Mouse (Mus musculus) lung, postnatal 10 days (tissue): ENCODE measurements at regions not wholly inside any gene's neighbourhood (a gene's known extent, or its start where the extent isn't known, plus 50 kb on each side); places are given as distances from the start of the nearest gene placed in this dataset.

Experiments
- DNase-seq: peaks from one replicate; pipeline ENCODE4 v3.0.0; 2021

DNA sequence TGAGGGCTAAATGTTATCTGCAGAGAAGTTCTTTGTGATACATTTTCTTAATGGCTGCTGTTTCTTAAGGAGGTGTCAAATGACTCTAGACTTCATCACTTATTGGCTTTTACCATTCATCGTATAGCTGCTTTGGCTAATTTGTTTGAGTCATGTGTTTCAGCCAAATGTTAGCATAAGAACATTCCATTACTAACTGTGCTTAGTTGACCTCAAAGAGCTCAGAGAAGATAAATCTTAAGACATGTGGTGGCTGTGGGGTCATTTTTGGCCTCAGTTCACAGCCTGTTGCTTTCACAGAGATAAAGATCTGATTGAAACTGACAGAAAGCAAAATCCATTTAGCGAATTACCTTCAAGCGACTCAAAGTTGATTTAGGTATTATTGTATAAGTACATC, 743.6 kb downstream of the Hdgfl1 start:
- DNase-seq = no peak

DNA sequence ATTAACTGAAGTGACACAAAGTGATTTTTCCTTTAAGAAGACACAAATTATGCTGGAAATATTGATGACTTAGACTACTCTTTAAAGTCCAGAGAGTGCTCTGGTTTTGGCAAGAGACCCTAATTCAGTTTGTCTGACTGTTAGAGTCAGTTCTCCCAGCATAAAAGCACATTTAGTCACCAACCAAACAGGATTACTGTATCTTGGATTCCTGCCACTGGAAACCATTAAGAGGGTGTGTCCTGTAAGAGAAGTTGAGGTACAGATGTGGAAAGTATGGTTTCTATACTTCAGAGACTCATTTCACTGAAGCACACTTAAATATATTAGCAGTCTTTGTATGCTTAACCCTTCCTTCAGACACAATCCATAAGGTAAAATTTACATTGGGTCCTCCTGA, 745.3 kb downstream of the Hdgfl1 start:
- DNase-seq = no peak

DNA sequence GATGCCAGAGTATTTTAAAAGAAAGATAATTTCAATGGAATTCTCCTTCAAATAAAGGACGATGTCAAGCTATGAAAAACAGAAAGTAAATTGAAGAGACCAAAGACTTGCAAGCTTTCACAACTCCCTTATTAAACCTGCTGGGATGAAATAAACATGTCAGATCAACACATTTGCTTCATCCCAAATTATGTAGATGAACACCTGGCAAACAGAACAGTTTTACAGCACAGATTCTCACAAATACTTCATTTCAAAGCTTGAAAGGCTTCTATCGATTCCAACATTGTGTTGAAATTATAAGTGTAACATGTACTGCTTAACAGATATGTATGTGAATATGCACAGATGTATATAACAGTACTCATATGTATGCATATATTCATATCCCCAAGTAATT, 749.5 kb downstream of the Hdgfl1 start:
- no peak for DNase-seq

DNA sequence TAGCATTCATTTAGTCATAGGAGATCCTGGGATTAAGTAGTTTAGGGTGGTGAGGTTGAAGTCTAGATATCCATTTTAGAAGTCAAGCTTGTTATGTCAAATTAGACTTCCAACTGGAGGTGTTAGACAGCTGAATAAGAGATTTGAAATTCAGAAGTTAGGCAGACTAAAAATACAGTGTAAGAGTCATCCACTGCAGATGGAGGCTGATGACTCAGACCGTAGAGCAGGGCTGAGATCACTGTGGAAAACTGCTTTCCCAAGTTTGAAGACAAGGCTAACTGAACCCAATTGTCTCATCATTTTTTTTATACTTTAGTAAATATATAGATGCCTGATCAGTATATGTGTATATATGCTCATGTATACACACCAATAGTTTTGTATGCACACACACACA, 738.8 kb upstream of the Nrsn1 start:
- no peak for DNase-seq

DNA sequence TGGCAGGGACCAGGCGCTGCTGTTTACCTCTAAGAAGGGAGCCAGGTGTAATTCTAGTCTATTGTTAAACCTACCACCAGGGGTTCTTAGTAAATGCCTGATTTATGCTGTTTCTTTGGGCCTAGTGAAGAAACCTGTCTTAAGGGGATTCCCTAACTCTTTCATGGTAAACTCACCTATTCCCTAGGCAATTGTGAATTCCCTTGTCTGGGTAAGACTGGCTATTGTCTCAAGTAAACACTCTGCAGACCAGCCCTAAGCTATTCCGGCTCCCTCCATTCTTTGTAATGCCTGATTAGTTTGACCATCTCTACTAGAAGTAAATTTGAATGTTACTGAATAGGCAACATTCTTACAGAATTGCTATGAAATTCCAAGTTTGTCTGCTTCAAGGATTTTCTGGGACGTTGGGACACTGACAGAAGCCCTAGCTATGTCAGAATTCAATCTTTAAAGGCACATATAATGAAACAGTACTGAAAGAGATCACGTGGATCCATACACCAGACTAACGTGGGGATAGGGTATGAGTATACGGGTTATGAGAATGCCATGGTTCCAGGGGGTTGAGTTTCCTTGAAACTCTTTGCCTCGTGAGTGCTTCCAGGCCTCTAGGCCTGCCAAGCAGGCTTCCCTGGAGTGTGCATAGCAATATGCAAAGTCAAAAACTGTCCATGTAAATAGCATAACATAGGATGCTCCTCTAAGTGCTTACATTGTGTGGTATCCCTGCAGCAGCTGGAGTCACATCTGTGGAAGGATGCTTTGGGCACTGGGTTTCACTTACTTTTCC, 734.7 kb upstream of the Nrsn1 start:
- no peak for DNase-seq

DNA sequence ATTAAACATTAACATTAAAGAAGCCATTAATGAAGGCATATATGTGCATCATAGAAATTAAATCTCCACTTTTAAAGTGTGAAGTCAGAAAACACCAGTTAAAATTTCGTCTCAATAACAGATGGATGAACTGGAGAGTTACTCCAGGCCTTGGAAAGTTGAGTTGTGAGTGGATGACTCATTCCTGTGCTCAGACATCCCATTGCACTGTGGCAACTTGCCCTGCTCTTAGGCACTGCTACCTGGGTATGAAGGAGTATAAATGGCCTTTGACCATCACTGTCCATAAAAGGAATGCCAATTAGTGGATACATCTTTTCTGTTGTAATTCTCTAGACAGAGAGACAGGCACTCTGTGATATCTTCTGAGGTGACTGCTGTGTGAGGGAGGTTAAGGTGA, 723.2 kb upstream of the Nrsn1 start:
- DNase-seq = no peak

DNA sequence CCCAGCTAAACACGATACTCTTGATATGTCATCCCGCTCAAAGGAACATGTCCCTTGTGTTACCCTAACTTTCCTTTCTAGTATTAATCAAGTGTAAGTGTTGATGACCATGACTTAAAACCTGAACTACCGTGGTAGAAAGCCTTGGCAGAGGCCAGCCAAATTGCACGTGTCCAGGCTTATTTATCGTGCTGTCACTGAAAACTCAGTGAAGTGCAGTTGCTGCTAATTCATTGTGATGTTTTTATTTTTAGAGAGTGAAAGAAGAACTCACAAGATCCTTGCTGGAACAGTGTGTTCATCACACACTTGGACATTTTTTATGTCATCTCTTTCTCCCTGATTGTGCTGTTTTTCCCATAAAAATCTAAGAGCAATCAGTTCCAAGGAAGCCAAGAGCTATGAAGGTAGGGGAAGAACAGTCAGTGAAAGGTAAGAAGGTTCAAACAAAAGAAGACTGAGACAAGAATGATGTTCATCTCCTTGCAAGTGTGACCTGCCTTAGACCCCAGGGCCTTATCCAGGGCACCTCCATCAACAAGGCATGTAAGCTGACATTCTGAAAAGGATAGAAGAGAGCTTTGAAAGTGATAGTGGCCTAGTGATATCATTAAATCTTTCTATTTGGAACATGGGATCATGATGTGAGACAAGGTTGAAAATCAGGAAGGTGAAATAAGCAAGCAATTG, 718.9 kb upstream of the Nrsn1 start:
- DNase-seq = no peak

DNA sequence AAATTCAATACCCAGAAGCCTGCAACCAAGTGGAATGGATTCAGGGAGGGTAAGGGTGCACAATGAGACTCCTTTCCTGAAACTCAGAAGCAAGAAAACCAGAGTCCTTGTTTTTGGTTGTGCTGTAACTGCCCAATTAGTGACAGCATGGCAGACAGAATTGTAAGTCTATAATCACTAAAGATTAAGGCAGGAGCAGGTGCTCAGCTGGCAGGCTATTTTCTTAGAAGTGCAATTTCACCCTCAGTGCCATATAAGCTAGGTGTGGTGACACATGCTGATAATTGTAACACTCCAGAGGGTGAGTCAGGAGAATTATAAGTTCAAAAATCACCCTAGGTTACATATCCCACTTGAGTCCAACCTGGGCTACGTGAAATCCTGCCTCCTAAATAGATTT, 714.2 kb upstream of the Nrsn1 start:
- no peak for DNase-seq

DNA sequence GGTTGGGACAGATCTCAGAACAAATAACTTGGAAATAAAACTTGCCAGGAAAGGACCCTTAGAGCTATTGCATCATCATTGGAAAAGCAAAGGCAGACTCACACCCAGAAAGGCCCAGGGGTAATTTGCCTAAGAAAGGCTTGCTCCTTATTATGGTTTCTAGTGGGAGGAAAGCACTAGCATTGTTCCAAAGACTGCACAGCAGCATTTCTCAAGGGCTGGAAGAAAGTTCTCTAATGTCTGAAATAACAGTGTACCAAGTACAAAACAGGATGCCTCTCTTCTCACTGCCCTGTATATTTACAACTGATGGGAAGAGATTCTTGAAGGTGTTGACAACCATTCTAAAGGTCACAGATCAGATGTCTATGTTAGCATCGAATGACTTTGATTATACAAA, 713.4 kb upstream of the Nrsn1 start:
- no peak for DNase-seq

DNA sequence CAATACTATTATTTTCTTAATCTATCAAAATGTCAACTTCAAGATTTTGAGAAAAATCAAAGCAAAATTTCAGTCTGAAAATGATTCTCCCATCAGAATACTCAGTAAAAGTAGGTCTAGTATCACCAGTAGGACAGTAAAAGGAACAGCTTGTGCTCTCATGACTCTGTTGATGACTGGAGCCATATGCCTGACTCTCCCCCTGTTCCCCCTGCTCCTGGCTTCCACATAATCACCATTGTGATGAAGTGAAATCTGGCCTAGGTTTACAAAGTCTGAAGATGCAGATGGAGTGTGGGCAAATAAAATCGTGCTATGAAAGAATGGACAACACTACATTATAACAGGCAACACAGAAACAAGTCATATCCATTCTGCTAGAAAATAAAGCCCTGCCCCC, 708.3 kb upstream of the Nrsn1 start:
- no peak for DNase-seq

DNA sequence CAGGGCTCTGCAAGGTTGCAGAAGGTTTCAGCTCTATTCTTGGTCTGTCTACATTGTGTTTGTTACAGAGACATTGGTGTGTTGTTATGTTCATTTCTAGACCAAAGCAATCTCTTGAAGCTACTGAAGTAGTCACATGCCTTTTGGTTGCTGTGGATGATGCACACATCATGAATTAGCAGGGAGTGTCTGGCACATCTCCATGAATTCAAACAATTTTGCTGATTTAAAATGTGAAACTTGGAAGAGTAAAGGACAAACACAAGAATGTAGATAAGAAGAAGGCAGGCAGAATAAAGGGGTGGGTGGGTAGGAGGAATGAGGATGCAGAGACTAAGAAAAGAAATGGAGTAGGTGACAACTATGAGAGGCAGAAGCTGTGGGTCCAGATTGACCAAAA, 688.3 kb upstream of the Nrsn1 start:
- peak; percentile 29 for DNase-seq

DNA sequence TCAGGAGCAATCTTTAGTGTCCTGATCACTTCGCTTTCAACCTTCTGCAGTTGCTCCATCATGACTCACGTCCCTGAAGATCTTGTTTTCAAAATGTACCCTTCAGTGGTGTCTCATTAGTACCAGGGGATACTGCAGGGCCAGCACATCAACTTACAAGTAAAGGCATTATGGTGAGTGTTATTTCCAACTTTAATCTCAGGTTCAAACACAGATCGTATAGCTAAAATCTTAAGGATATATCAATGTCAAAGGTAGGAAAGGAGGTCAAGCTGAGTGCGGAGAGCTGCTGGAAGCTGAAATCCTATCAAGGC, 687.8 kb upstream of the Nrsn1 start:
- no peak for DNase-seq

DNA sequence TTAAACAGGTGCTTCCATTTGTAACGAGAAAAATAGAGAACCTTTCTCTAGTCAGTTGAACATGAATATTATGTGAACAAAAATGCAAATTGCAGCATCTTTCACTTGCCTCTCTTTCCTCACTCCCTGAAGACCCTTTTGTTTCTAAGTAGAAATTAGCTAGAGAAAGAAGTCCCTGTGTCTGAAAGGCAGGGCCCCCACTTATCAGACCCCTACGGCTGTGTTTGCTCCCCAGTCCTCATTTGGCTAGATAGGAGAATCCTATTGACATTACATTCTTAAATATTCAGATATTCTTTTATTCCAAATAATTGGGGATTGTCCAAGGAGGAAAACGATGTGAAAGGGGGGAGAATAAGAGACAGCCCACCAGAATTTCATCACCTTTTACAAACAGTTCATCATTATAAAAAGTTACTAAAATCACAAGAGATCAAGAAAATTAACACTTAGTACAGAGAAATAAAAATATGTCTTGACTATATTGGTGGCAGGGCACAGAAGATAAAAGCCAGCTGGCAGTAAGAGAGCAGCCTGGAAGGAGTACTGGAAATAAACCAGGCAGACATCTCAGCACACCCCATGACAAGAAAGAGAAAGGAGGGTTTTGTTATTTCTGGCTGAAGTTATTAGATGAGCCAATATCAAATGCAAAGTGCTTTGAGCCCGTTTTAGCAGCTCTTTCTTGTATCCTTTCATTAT, 687.3 kb upstream of the Nrsn1 start:
- DNase-seq = peak; percentile 54

DNA sequence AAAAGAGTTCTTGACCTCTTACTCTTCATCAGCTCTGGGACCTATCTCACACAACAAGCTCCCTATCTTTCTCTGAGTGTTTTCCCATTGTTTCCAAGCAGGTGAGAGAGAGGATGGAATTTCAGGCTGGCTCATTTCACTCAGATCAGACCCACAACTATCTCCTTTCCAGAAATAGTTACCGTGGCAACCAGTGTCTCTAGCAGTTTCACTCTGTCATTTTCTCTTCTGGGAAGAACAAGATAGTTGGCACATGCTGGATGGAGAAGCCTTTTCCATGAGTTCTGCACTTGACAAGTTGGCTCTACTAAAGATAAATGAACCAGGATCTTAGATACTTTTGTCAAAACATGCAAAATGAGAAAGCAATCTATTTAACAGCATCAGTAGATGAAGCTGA, 667.3 kb upstream of the Nrsn1 start:
- DNase-seq = no peak

DNA sequence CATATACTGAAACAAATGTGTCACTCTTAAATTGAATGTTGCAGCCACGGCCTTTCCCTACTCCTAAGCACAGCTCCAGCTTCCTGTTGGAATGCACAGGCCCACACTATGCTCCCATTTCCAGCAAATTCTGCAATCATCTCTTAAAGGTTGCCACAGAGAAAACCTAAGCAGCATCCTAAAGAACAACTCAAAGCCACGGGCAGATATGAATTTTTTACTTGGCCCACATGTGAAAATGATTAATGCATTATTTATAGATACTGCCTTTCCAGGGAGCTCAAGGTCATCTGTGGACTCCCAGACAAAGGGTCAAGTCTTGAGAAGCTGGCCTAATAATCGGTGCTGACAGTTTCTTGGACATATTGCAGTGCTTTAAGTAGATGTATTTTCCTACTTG, 663.5 kb upstream of the Nrsn1 start:
- no peak for DNase-seq

DNA sequence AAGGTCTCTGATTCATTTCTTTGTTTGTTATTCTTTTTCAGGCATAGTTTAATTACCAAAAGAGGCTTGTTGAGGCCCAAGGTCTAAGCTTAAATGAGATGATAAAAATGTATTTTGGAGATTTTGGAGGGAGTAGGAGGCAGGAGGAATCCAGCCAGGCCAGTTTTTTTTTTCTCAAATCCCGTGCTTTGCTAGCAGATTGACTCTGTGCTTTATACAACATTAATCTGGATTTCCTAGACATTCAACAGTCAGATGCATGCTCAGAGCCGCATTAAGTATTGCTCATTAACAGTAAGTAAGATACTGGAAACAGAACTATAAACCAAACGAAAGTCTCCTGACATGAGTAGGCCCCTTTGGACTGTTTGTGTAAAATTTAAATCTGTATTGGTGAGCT, 662.9 kb upstream of the Nrsn1 start:
- no peak for DNase-seq

DNA sequence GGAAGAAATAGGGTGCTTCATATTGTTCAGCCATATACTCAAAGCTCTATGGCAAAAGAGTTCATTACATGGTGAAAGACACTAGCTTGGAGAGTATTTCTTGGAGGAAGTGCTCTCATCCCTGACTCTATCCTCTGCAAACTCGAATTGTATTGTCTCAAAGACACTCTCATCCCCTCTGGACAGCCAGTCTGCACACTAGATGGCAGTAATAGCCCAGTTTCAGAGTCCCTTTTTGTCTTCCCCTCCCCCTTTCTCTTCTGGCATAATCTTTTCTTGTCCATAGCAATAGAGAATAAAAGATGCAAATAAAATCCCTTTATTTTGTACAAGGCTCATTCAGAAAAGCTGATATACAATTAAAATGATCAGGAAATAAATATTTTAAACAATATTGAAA, 662.5 kb upstream of the Nrsn1 start:
- peak; percentile 78 for DNase-seq

DNA sequence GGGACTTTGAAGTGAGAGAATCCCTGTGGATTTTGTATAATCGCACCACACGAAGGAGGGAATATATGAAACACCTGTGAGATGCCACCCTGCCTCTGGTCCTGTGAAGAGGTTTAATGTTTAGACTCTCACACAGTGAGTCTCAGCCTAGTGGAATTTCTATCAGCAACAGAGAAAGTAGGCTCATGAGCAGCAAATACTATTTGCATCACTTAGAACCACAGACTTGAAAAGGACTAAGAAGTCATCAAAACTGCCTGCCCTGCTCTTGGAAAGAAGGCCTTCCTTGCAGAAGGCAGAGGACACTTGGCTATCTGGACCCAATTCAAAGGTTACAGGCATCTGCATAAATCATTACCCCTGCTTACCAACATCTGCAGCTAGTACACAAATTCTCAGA, 662.1 kb upstream of the Nrsn1 start:
- DNase-seq = no peak

DNA sequence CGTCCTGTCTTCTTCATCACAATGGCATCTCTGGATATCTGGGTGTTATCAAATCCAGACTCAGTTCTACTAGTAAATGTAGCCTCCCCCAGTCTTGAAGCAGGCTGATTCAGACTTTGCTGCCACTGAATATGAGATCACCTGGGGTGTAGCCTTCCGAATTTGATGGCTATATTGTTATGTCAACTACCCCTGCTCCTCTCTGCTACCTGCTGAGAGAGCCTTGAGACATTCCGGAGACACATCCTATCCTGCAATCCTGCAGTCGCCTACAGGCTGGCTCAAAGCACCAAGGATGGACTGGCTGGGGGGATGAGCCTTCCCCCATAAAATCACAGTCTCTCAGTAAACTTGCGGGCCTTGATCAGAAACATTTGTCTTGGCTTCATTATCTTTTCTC, 655.4 kb upstream of the Nrsn1 start:
- DNase-seq = no peak

DNA sequence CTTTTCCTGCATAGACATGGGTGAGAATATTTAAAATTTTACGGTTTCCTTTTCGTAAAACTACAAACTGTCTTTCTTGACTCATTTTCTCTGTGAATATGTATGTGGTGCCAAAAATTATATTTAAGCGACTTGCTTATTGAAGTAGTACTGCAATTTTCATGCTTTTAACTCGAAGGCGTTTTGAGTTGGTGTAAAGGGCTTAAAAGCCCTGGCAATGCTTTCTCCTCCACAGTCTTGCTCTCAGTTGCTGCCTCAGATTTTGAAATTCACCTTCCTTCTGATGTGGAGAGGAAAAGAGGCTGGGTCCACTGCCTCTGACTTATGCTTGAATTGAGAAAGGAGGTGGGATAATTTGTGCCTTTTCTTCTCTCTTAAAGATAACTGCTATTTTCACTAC, 629.6 kb upstream of the Nrsn1 start:
- no peak for DNase-seq

DNA sequence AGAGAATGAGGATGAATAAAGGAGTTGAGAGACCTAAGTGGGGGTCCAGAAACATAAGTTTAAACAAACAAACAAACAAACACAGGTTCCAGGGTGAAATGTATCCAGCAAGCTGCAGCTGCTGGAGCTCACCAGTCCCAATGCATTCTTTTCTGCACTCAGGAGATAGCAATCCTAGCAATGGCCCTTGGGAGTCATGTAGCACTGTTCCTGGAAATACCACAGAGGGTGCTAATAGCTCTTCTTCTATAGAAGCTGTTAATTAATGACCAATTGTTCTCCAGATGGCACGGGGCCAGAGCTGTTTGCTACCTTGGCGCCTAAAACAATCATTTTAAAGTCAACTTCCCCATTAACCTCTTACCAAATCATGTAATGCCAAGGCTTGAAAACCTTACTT, 622.8 kb upstream of the Nrsn1 start:
- DNase-seq = no peak

DNA sequence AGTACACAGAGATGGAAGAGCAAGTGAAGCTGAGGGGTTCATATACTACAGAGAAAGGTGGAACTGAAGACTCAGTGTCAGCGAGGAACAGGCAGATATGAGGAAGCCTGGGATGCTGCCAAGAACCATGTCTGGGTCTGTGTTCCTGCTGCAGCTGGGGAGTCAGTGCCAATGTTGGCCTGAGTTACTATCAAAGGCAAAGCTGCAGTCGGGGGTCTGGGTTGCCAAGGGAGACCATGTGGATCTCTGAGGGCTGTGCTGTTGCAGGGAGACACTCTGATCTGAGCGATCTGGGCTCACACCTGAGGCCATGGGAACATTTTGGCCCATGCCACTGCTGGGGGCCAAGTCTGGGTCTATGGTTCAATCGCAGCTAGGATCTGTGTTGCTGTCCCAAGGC, 612.5 kb upstream of the Nrsn1 start:
- no peak for DNase-seq

DNA sequence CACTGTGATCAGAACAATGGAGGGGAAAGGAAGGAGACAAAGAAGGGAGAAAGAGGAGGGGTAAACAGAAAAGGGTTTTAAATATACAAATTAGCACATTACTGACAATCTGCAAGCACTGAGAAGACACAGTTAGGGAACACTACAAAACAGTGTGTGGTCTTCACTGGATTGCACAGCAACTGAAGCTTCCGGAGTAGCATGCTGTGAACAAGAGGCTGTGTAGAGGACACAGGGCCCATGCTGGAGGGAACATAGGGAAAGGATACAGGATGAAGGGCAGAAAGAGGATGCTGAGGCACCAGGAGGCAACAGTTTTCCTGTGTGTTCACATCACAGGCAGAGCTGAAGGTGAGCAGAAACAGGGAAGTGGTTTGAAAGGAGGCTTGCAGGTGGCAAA, 598.6 kb upstream of the Nrsn1 start:
- DNase-seq = no peak

DNA sequence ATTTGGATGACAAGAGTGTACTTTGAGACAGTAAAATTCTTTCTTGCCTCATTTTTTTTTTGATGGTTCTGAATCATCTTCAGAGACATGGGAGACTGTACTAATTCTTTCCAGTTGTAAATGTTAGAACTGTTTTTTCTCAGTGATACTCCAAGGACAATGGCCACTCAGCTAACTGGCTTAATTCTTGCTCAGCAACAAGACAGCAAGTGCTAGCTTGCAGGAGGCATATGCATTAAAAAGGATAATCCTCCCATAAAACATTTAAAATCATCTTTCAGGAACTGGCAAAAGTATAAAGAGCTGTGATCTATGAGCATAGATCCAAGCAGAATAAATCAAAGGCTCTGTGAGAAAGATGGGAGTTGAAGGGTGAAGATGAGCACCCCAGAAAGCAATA, 587.9 kb upstream of the Nrsn1 start:
- DNase-seq = no peak

DNA sequence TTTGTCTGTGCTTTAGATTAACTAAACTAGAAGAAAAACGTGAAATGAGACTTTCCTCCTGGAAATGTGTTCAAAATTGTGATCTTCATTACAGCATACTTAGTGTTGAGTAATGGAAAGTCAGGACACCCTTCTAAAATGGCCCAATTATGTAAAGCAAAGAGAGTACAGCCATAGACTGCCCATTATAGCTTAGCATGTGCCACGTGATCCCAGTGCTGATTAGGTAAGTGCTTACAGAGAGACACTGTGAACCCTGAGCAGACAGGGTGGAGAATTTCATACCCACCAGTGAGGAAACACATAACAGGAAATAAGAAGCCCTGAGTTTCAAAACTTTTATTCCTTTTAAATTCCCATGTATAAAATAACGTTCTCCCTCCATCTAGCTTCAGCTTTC, 587.3 kb upstream of the Nrsn1 start:
- peak; percentile 1 for DNase-seq
